9 mouse cellular contexts compared by ENCODE assay signal in the genomic region with DNA sequence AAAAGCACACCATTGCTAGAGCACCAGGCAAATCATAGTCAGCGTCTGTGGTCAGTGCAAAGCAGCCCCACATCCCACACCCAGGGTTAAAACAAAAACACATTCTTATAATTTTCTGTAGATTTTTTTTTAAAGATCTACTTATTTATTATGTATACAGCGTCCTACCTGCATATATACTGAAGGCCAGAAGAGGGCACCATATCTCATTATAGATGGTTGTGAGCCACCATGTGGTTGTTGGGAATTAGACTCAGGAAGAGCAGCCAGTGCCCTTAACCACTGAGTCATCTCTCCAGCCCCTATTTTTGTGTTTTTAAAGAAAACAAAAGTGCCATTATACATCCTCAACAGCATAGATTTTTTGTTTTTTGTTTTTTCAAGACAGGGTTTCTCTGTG. TPM values are rescaled to one million over a fixed set of nuclear protein-coding genes. Genes with fewer than 3 reads are reported as not detected.
DNase-seq lines count a peak whose midpoint lies in the region; ATAC-seq and TF ChIP-seq lines count a peak whose summit lies in the region.
"Had no signal": no experiment of that assay in that cellular context is flagged by ENCODE, and none has a peak within 500 bp of the region (broad histone marks: within the 10 kb centered on the region; RNA-seq: fewer than 3 reads in every experiment).

No protein-coding gene starts in this region.

- no peak overlapping the region for H3K9ac ChIP-seq in forebrain, postnatal 0 days
- H3K9ac ChIP-seq in liver, embryonic 14.5 days (replicated peaks) = no peak overlapping the region
- no peak overlapping the region for H3K9ac ChIP-seq in forebrain, embryonic 16.5 days (replicated peaks; ENCODE audit: low read depth, low read length)
- H3K9ac ChIP-seq: neural tube, embryonic 12.5 days had no signal

- no peaks in the 10 kb centered on the region for H3K36me3 ChIP-seq in forebrain, postnatal 0 days (ENCODE audit: insufficient read depth)
- no peaks in the 10 kb centered on the region for H3K36me3 ChIP-seq in forebrain, embryonic 10.5 days (replicated peaks)
- no peaks in the 10 kb centered on the region for H3K36me3 ChIP-seq in liver, embryonic 14.5 days (replicated peaks; ENCODE audit: control insufficient read depth, insufficient read depth, low read depth)
- H3K36me3 ChIP-seq in forebrain, embryonic 16.5 days (ENCODE audit: control insufficient read depth, insufficient read depth) = no peaks in the 10 kb centered on the region
- H3K36me3 ChIP-seq: neural tube, embryonic 12.5 days had no signal

- H3K4me2 ChIP-seq in forebrain, postnatal 0 days (ENCODE audit: low read depth) = no peak overlapping the region
- H3K4me2 ChIP-seq in liver, embryonic 14.5 days (ENCODE audit: low read depth) = no peak overlapping the region
- no peak overlapping the region for H3K4me2 ChIP-seq in forebrain, embryonic 16.5 days (ENCODE audit: low read length)
- H3K4me2 ChIP-seq: neural tube, embryonic 12.5 days had no signal

- peak; percentile 79 for TF ChIP-seq CTCF in forebrain, postnatal 0 days (IDR thresholded peaks at IDR 0.05; ENCODE audit: low read depth)
- TF ChIP-seq CTCF in liver, embryonic 14.5 days (IDR thresholded peaks at IDR 0.05; ENCODE audit: low read depth) = peak; percentile 75

- no peak overlapping the region for H3K27ac ChIP-seq in forebrain, postnatal 0 days (ENCODE audit: low read depth, low read length)
- no peak overlapping the region for H3K27ac ChIP-seq in forebrain, embryonic 10.5 days
- no peak overlapping the region for H3K27ac ChIP-seq in liver, embryonic 14.5 days
- H3K27ac ChIP-seq in forebrain, embryonic 16.5 days (ENCODE audit: low read length) = no peak overlapping the region
- H3K27ac ChIP-seq: neural tube, embryonic 12.5 days had no signal

- no peak for TF ChIP-seq EP300 in liver, embryonic 14.5 days (IDR thresholded peaks at IDR 0.05; ENCODE audit: low read depth)

- H3K4me1 ChIP-seq in forebrain, postnatal 0 days (ENCODE audit: insufficient read depth) = peaks cover 7% of the 10 kb centered on the region; the same call in 1 of the 2 replicates
- H3K4me1 ChIP-seq in forebrain, embryonic 10.5 days = peaks cover 24% of the 10 kb centered on the region
- H3K4me1 ChIP-seq in liver, embryonic 14.5 days (replicated peaks; ENCODE audit: control insufficient read depth in 2 of 2, insufficient read depth in 2 of 2, low read length in 1 of 2) = peaks cover 7 to 14% of the 10 kb centered on the region in 2 experiments
- peaks cover 10% of the 10 kb centered on the region for H3K4me1 ChIP-seq in forebrain, embryonic 16.5 days (replicated peaks; ENCODE audit: control insufficient read depth, insufficient read depth, low read length)

- H3K27me3 ChIP-seq in forebrain, postnatal 0 days (ENCODE audit: insufficient read depth, low read length) = no peaks in the 10 kb centered on the region
- no peaks in the 10 kb centered on the region for H3K27me3 ChIP-seq in forebrain, embryonic 10.5 days (ENCODE audit: poor library complexity, severe bottlenecking)
- no peaks in the 10 kb centered on the region for H3K27me3 ChIP-seq in liver, embryonic 14.5 days (ENCODE audit: control insufficient read depth, insufficient read depth, low read length)
- no peaks in the 10 kb centered on the region for H3K27me3 ChIP-seq in forebrain, embryonic 16.5 days (replicated peaks; ENCODE audit: control insufficient read depth, insufficient read depth, low read length)
- H3K27me3 ChIP-seq: neural tube, embryonic 12.5 days had no signal

- 25% methylated on average over 2 of the region's 2 CpGs for WGBS in forebrain, postnatal 0 days
- 37% methylated on average over 2 of the region's 2 CpGs for whole genome bisulfite sequencing in forebrain, embryonic 10.5 days
- WGBS in liver, embryonic 14.5 days (ENCODE audit: insufficient replicate concordance) = 17% methylated on average over 2 of the region's 2 CpGs
- WGBS in forebrain, embryonic 16.5 days = 27% methylated on average over 2 of the region's 2 CpGs

- peak; percentile 69 for DNase-seq in forebrain, postnatal 0 days
- DNase-seq in forebrain, embryonic 10.5 days (ENCODE audit: extremely low spot score, low spot score) = no peak
- no peak for DNase-seq in liver, embryonic 14.5 days (ENCODE audit: low read depth in 3 of 3, low spot score in 3 of 3)
- DNase-seq in liver (no peak), R1 (ENCODE audit: low read depth, low spot score) (peak; percentile 78)
- DNase-seq in lung, postnatal 25 days (ENCODE audit: low spot score) = peak; percentile 57
- DNase-seq in ovary, adult 18-20 months (ENCODE audit: low spot score) = no peak

- no peak for ATAC-seq in forebrain, postnatal 0 days
- no peak for ATAC-seq in liver, embryonic 14.5 days (ENCODE audit: insufficient read depth)
- ATAC-seq in forebrain, embryonic 16.5 days = no peak

- no peak overlapping the region for H3K4me3 ChIP-seq in forebrain, postnatal 0 days (ENCODE audit: low read depth, low read length)
- H3K4me3 ChIP-seq in forebrain, embryonic 10.5 days = no peak overlapping the region
- H3K4me3 ChIP-seq in liver, embryonic 14.5 days (ENCODE audit: insufficient read depth in 1 of 2, low read depth in 2 of 2, low read length in 2 of 2) = no peak overlapping the region
- H3K4me3 ChIP-seq in forebrain, embryonic 16.5 days (replicated peaks; ENCODE audit: low read length) = no peak overlapping the region
- H3K4me3 ChIP-seq: neural tube, embryonic 12.5 days had no signal

- no peaks in the 10 kb centered on the region for H3K9me3 ChIP-seq in forebrain, postnatal 0 days (ENCODE audit: low read length)
- H3K9me3 ChIP-seq in forebrain, embryonic 10.5 days = no peaks in the 10 kb centered on the region
- no peaks in the 10 kb centered on the region for H3K9me3 ChIP-seq in liver, embryonic 14.5 days (ENCODE audit: control insufficient read depth, low read length)
- no peaks in the 10 kb centered on the region for H3K9me3 ChIP-seq in forebrain, embryonic 16.5 days (ENCODE audit: control insufficient read depth, low read length)
- H3K9me3 ChIP-seq: neural tube, embryonic 12.5 days had no signal

RNA-seq across cellular contexts. Expression of gene Zer1, which starts 4.4 kb away (rescaled TPM):
- 51.9 and 70.2 TPM in 2 replicates for total RNA-seq in forebrain, postnatal 0 days (2014; rRNA removed)
- polyA plus RNA-seq in forebrain, postnatal 0 days (2015; fragmentation: Nextera tagmentation; extraction: Ambion mirVana) = 5.4 and 10.3 TPM in 2 replicates
- polyA plus RNA-seq in forebrain, embryonic 10.5 days (2016; fragmentation: Nextera tagmentation; extraction: Ambion mirVana) = 6.3 and 6.6 TPM in 2 replicates
- polyA plus RNA-seq in liver, embryonic 14.5 days (2012; rRNA removed) = 8.1 and 8.5 TPM in 2 replicates
- polyA plus RNA-seq in liver, embryonic 14.5 days (2014; fragmentation: Nextera tagmentation; extraction: Ambion mirVana) = 1.9 and 2.0 TPM in 2 replicates
- polyA plus RNA-seq in forebrain, embryonic 16.5 days (2015; fragmentation: Nextera tagmentation; extraction: Ambion mirVana) = 10.9 and 16.5 TPM in 2 replicates

RNA-seq across cellular contexts. Expression of gene Tbc1d13, which starts 4.8 kb away (rescaled TPM):
- 116 and 135 TPM in 2 replicates for total RNA-seq in forebrain, postnatal 0 days (2014; rRNA removed)
- polyA plus RNA-seq in forebrain, postnatal 0 days (2015; fragmentation: Nextera tagmentation; extraction: Ambion mirVana) = 5.0 and 8.3 TPM in 2 replicates
- 7.8 and 8.6 TPM in 2 replicates for polyA plus RNA-seq in forebrain, embryonic 10.5 days (2016; fragmentation: Nextera tagmentation; extraction: Ambion mirVana)
- polyA plus RNA-seq in liver, embryonic 14.5 days (2012; rRNA removed) = 11.3 and 12.7 TPM in 2 replicates
- polyA plus RNA-seq in liver, embryonic 14.5 days (2014; fragmentation: Nextera tagmentation; extraction: Ambion mirVana) = 3.6 and 3.9 TPM in 2 replicates
- 10.5 and 12.7 TPM in 2 replicates for polyA plus RNA-seq in forebrain, embryonic 16.5 days (2015; fragmentation: Nextera tagmentation; extraction: Ambion mirVana)

RNA-seq across cellular contexts. Expression of gene Zdhhc12, which starts 35.3 kb away (rescaled TPM):
- total RNA-seq in forebrain, postnatal 0 days (2014; rRNA removed) = 19.5 and 25.7 TPM in 2 replicates
- 20.8 and 23.3 TPM in 2 replicates for polyA plus RNA-seq in forebrain, postnatal 0 days (2015; fragmentation: Nextera tagmentation; extraction: Ambion mirVana)
- polyA plus RNA-seq in forebrain, embryonic 10.5 days (2016; fragmentation: Nextera tagmentation; extraction: Ambion mirVana) = 34.2 and 35.4 TPM in 2 replicates
- polyA plus RNA-seq in liver, embryonic 14.5 days (2012; rRNA removed) = 23.4 and 25.5 TPM in 2 replicates
- polyA plus RNA-seq in liver, embryonic 14.5 days (2014; fragmentation: Nextera tagmentation; extraction: Ambion mirVana) = 17.4 and 21.5 TPM in 2 replicates
- 17.8 and 19.0 TPM in 2 replicates for polyA plus RNA-seq in forebrain, embryonic 16.5 days (2015; fragmentation: Nextera tagmentation; extraction: Ambion mirVana)

RNA-seq across cellular contexts. Expression of gene Endog, which starts 42.5 kb away (rescaled TPM):
- 31.8 and 37.1 TPM in 2 replicates for total RNA-seq in forebrain, postnatal 0 days (2014; rRNA removed)
- 29.0 and 31.1 TPM in 2 replicates for polyA plus RNA-seq in forebrain, postnatal 0 days (2015; fragmentation: Nextera tagmentation; extraction: Ambion mirVana)
- 17.1 and 17.9 TPM in 2 replicates for polyA plus RNA-seq in forebrain, embryonic 10.5 days (2016; fragmentation: Nextera tagmentation; extraction: Ambion mirVana)
- 11.9 and 15.1 TPM in 2 replicates for polyA plus RNA-seq in liver, embryonic 14.5 days (2012; rRNA removed)
- polyA plus RNA-seq in liver, embryonic 14.5 days (2014; fragmentation: Nextera tagmentation; extraction: Ambion mirVana) = 19.1 and 20.3 TPM in 2 replicates
- 10.7 and 13.3 TPM in 2 replicates for polyA plus RNA-seq in forebrain, embryonic 16.5 days (2015; fragmentation: Nextera tagmentation; extraction: Ambion mirVana)

RNA-seq across cellular contexts. Expression of gene Spout1, which starts 49.5 kb away (rescaled TPM):
- 36.1 and 40.1 TPM in 2 replicates for total RNA-seq in forebrain, postnatal 0 days (2014; rRNA removed)
- polyA plus RNA-seq in forebrain, postnatal 0 days (2015; fragmentation: Nextera tagmentation; extraction: Ambion mirVana) = 50.3 and 53.5 TPM in 2 replicates
- 92.5 and 96.1 TPM in 2 replicates for polyA plus RNA-seq in forebrain, embryonic 10.5 days (2016; fragmentation: Nextera tagmentation; extraction: Ambion mirVana)
- polyA plus RNA-seq in liver, embryonic 14.5 days (2012; rRNA removed) = 18.6 and 20.3 TPM in 2 replicates
- polyA plus RNA-seq in liver, embryonic 14.5 days (2014; fragmentation: Nextera tagmentation; extraction: Ambion mirVana) = 18.7 and 25.2 TPM in 2 replicates
- 63.8 and 65.9 TPM in 2 replicates for polyA plus RNA-seq in forebrain, embryonic 16.5 days (2015; fragmentation: Nextera tagmentation; extraction: Ambion mirVana)

Comparison
In these comparisons a context has a peak if more than half of its experiments do, and no peak if none do; other contexts are left out.
1. DNase-seq: peak in forebrain, postnatal 0 days (single experiment), R1 (single experiment) and lung, postnatal 25 days (single experiment); none in forebrain, embryonic 10.5 days (single experiment), liver, embryonic 14.5 days (0 of 3), liver (single experiment) and ovary, adult 18-20 months (single experiment).